ENCODE assay signal across 9 mouse cellular contexts in the genomic region with DNA sequence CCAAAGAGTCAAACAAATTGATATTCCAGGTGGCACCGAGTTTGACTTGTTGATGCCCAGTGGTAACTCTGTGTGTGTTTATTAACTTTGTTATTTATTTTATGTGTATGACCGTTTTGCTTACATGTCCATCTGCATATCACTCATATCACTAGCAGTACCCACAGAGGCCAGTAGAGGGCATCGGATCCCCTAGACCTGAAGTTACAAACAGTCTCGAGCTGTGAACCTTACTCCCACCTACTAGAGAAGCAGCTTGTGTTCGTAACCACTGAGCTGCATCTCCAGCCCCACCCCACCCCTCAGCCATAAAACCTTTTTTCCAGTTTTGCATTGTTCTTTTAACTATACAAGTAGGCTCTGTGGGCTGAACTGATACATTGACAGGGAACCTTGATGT.
DNase-seq lines count a peak whose midpoint lies in the region; ATAC-seq and TF ChIP-seq lines count a peak whose summit lies in the region.
"Had no signal": no experiment of that assay in that cellular context is flagged by ENCODE, and none has a peak within 500 bp of the region (broad histone marks: within the 10 kb centered on the region; RNA-seq: fewer than 3 reads in every experiment).

No protein-coding gene starts in this region.

- no peaks in the 10 kb centered on the region for H3K9me3 ChIP-seq in liver, embryonic 14.5 days (ENCODE audit: control insufficient read depth, low read length)

- ATAC-seq in liver, embryonic 14.5 days (ENCODE audit: insufficient read depth) = no peak

- H3K27ac ChIP-seq in liver, embryonic 14.5 days = no peak overlapping the region

- no peak for TF ChIP-seq EP300 in liver, embryonic 14.5 days (IDR thresholded peaks at IDR 0.05; ENCODE audit: low read depth)

- no peak overlapping the region for H3K4me3 ChIP-seq in liver, embryonic 14.5 days (ENCODE audit: insufficient read depth in 1 of 2, low read depth in 2 of 2, low read length in 2 of 2)

- peak; percentile 62 for DNase-seq in kidney, adult 9 months
- DNase-seq in kidney, adult 18-20 months = no peak
- peak; percentile 31 to 40 for DNase-seq in B cell, adult 2 months
- DNase-seq in NIH3T3 (ENCODE audit: low read depth) = peak; percentile 52
- DNase-seq in liver, embryonic 14.5 days (ENCODE audit: low read depth in 3 of 3, low spot score in 3 of 3) = no peak
- no peak for DNase-seq in right cerebral cortex, postnatal 36 days (ENCODE audit: low spot score in 2 of 2)
- DNase-seq in right cerebral cortex, postnatal 25 days = no peak
- no peak for DNase-seq in cerebellum, postnatal 36 days
- DNase-seq: layer of hippocampus, adult 9-11 months had no signal

- no peaks in the 10 kb centered on the region for H3K36me3 ChIP-seq in liver, embryonic 14.5 days (replicated peaks; ENCODE audit: control insufficient read depth, insufficient read depth, low read depth)

- H3K4me1 ChIP-seq in liver, embryonic 14.5 days (replicated peaks; ENCODE audit: control insufficient read depth in 2 of 2, insufficient read depth in 2 of 2, low read length in 1 of 2) = no peaks in the 10 kb centered on the region

- 37% methylated on average over 5 of the region's 5 CpGs for WGBS in liver, embryonic 14.5 days (ENCODE audit: insufficient replicate concordance)

- no peak overlapping the region for H3K9ac ChIP-seq in liver, embryonic 14.5 days (replicated peaks)

- TF ChIP-seq CTCF in liver, embryonic 14.5 days (IDR thresholded peaks at IDR 0.05; ENCODE audit: low read depth) = peak; percentile 73

- H3K27me3 ChIP-seq in liver, embryonic 14.5 days (ENCODE audit: control insufficient read depth, insufficient read depth, low read length) = no peaks in the 10 kb centered on the region

- H3K4me2 ChIP-seq in liver, embryonic 14.5 days (ENCODE audit: low read depth) = no peak overlapping the region

Comparison
In these comparisons a context has a peak if more than half of its experiments do, and no peak if none do; other contexts are left out.
1. DNase-seq: peak in kidney, adult 9 months (single experiment), B cell, adult 2 months (2 of 2) and NIH3T3 (single experiment); none in kidney, adult 18-20 months (single experiment), liver, embryonic 14.5 days (0 of 3), right cerebral cortex, postnatal 36 days (0 of 2), right cerebral cortex, postnatal 25 days (single experiment) and cerebellum, postnatal 36 days (0 of 2).